Mouse (Mus musculus) G1E (cell line): ENCODE results near the gene Tenm2.

Experiments used
- CTCF ChIP-seq: IDR thresholded peaks from 2 replicates; pipeline ENCODE4 v1.5.1; 2012; ENCODE audit warnings: low read depth, low read length, inconsistent platforms, mixed read lengths
- GATA1 ChIP-seq: IDR thresholded peaks from 2 replicates; pipeline ENCODE4 v1.6.1; 2012; ENCODE audit warnings: borderline replicate concordance, low read length, inconsistent platforms, mixed read lengths
- GATA2 ChIP-seq: IDR thresholded peaks from 2 replicates; pipeline ENCODE4 v1.6.1; 2012; ENCODE audit warnings: low read depth, low read length, inconsistent platforms, borderline replicate concordance
- POLR2AphosphoS5 ChIP-seq: IDR thresholded peaks from 2 replicates; pipeline ENCODE4 v1.6.1; 2012; ENCODE audit warnings: low read depth, low read length, inconsistent platforms; ENCODE audit not compliant: insufficient replicate concordance
- TAL1 ChIP-seq: conservative IDR thresholded peaks from 2 replicates; pipeline ENCODE4 v1.6.1; 2012; ENCODE audit warnings: low read depth, low read length, inconsistent platforms, mixed read lengths

- no peak for TF ChIP-seq CTCF
- TF ChIP-seq TAL1 = no peak
- TF ChIP-seq GATA1 = no peak
- TF ChIP-seq POLR2AphosphoS5 = no peak
- no peak for TF ChIP-seq GATA2
These were observed 958.4 kb downstream of the Tenm2 start for GRCm38 (mm10) chr11:36277192-36277902.
